Comparison of ENCODE assay signal across 7 mouse cellular contexts in genomic region chr1:51267125-51267524, GRCm38 (mm10). TPM values are rescaled to one million over a fixed set of nuclear protein-coding genes. Genes with fewer than 3 reads are reported as not detected.
DNase-seq lines count a peak whose midpoint lies in the region; ATAC-seq lines count a peak whose summit lies in the region.

No protein-coding gene starts in this region.

- peak overlapping the region; percentile 9; the same call in 1 of the 2 replicates for H3K27ac ChIP-seq in liver, embryonic 11.5 days (ENCODE audit: low read depth, low read length)
- H3K27ac ChIP-seq in embryonic facial prominence, embryonic 13.5 days = no peak overlapping the region
- peak overlapping the region; percentile 93 for H3K27ac ChIP-seq in heart, embryonic 12.5 days (ENCODE audit: poor library complexity, severe bottlenecking)
- H3K27ac ChIP-seq in limb, embryonic 12.5 days = peak overlapping the region; percentile 41

- H3K27me3 ChIP-seq in liver, embryonic 11.5 days (replicated peaks; ENCODE audit: control insufficient read depth, insufficient read depth, low read length) = no peaks in the 10 kb centered on the region
- H3K27me3 ChIP-seq in embryonic facial prominence, embryonic 13.5 days = no peaks in the 10 kb centered on the region
- no peaks in the 10 kb centered on the region for H3K27me3 ChIP-seq in heart, embryonic 12.5 days (replicated peaks)
- no peaks in the 10 kb centered on the region for H3K27me3 ChIP-seq in limb, embryonic 12.5 days

- no peaks in the 10 kb centered on the region for H3K36me3 ChIP-seq in liver, embryonic 11.5 days (ENCODE audit: control insufficient read depth, insufficient read depth, low read length)
- no peaks in the 10 kb centered on the region for H3K36me3 ChIP-seq in embryonic facial prominence, embryonic 13.5 days
- no peaks in the 10 kb centered on the region for H3K36me3 ChIP-seq in heart, embryonic 12.5 days
- H3K36me3 ChIP-seq in limb, embryonic 12.5 days = no peaks in the 10 kb centered on the region

- no peak overlapping the region for H3K4me3 ChIP-seq in liver, embryonic 11.5 days (ENCODE audit: low read depth, low read length)
- H3K4me3 ChIP-seq in embryonic facial prominence, embryonic 13.5 days = no peak overlapping the region
- H3K4me3 ChIP-seq in heart, embryonic 12.5 days = peak overlapping the region; percentile 4; the same call in 1 of the 2 replicates
- no peak overlapping the region for H3K4me3 ChIP-seq in limb, embryonic 12.5 days (replicated peaks)

- no peak overlapping the region for H3K9ac ChIP-seq in liver, embryonic 11.5 days (ENCODE audit: low read depth, low read length)
- no peak overlapping the region for H3K9ac ChIP-seq in embryonic facial prominence, embryonic 13.5 days
- H3K9ac ChIP-seq in heart, embryonic 12.5 days = 0 out of 2 replicates have a peak overlapping the region, but pooled peaks have one; percentile 24
- H3K9ac ChIP-seq in limb, embryonic 12.5 days (replicated peaks) = no peak overlapping the region

- H3K4me1 ChIP-seq in liver, embryonic 11.5 days (replicated peaks; ENCODE audit: control insufficient read depth, insufficient read depth, low read length) = no peaks in the 10 kb centered on the region; the same call in 1 of the 2 replicates
- H3K4me1 ChIP-seq in embryonic facial prominence, embryonic 13.5 days = peaks cover 7% of the 10 kb centered on the region; the same call in 1 of the 2 replicates
- H3K4me1 ChIP-seq in heart, embryonic 12.5 days (replicated peaks) = peaks cover 64% of the 10 kb centered on the region
- peaks cover 5% of the 10 kb centered on the region for H3K4me1 ChIP-seq in limb, embryonic 12.5 days (replicated peaks)

- H3K4me2 ChIP-seq in liver, embryonic 11.5 days = no peak overlapping the region
- peak overlapping the region; percentile 1; the same call in 1 of the 2 replicates for H3K4me2 ChIP-seq in embryonic facial prominence, embryonic 13.5 days
- H3K4me2 ChIP-seq in heart, embryonic 12.5 days = peak overlapping the region; percentile 45
- peak overlapping the region; percentile 13; the same call in 1 of the 2 replicates for H3K4me2 ChIP-seq in limb, embryonic 12.5 days

- DNase-seq in liver, embryonic 11.5 days (ENCODE audit: low spot score) = no peak
- no peak for DNase-seq in liver
- no peak for DNase-seq in kidney, adult 9 months

- no peaks in the 10 kb centered on the region for H3K9me3 ChIP-seq in liver, embryonic 11.5 days (ENCODE audit: control insufficient read depth, low read length)
- no peaks in the 10 kb centered on the region for H3K9me3 ChIP-seq in embryonic facial prominence, embryonic 13.5 days
- no peaks in the 10 kb centered on the region for H3K9me3 ChIP-seq in heart, embryonic 12.5 days (replicated peaks)
- H3K9me3 ChIP-seq in limb, embryonic 12.5 days = no peaks in the 10 kb centered on the region

- ATAC-seq in liver, embryonic 11.5 days (replicated peaks; ENCODE audit: low FRiP score) = no peak
- ATAC-seq in embryonic facial prominence, embryonic 13.5 days (ENCODE audit: insufficient number of reproducible peaks, insufficient read depth, low FRiP score, low TSS enrichment, low read depth) = no peak
- no peak for ATAC-seq in heart, embryonic 12.5 days (ENCODE audit: insufficient number of reproducible peaks, low FRiP score)
- no peak for ATAC-seq in limb, embryonic 12.5 days (ENCODE audit: insufficient number of reproducible peaks, insufficient read depth, low FRiP score, low TSS enrichment, low read depth)
- ATAC-seq in megakaryocyte-erythroid progenitor cell, adult 5-6 weeks (replicated peaks; ENCODE audit: low FRiP score, low TSS enrichment, poor library complexity, severe bottlenecking) = no peak

- WGBS in liver, embryonic 11.5 days = 62% methylated on average over 5 of the region's 5 CpGs
- 17% methylated on average over 5 of the region's 5 CpGs for WGBS in embryonic facial prominence, embryonic 13.5 days
- 7% methylated on average over 5 of the region's 5 CpGs for WGBS in heart, embryonic 12.5 days
- WGBS in limb, embryonic 12.5 days = 35% methylated on average over 5 of the region's 5 CpGs

RNA-seq across cellular contexts. Expression of gene Cavin2, which starts 21.8 kb away (rescaled TPM):
- polyA plus RNA-seq in liver, embryonic 11.5 days (2014; fragmentation: Nextera tagmentation; extraction: Ambion mirVana) = 31.1 and 34.5 TPM in 2 replicates
- 13.8 and 15.0 TPM in 2 replicates for polyA plus RNA-seq in embryonic facial prominence, embryonic 13.5 days (2015; fragmentation: Nextera tagmentation; extraction: Ambion mirVana)
- polyA plus RNA-seq in heart, embryonic 12.5 days (2016; fragmentation: Nextera tagmentation; extraction: Ambion mirVana) = 131 and 140 TPM in 2 replicates
- polyA plus RNA-seq in limb, embryonic 12.5 days (2016; fragmentation: Nextera tagmentation; extraction: Ambion mirVana) = 6.3 and 8.2 TPM in 2 replicates
- total RNA-seq in megakaryocyte-erythroid progenitor cell, adult 5-6 weeks (2014; fragmentation: Nextera tagmentation) = 0.70 and 1.1 TPM in 2 replicates
- 7.1 and 19.1 TPM in 2 replicates for total RNA-seq in megakaryocyte-erythroid progenitor cell, adult 5-6 weeks (2017)
